ENCODE assay signal across 9 mouse cellular contexts in genomic region chr15:85991453-85992124, GRCm38 (mm10). TPM values are rescaled to one million over a fixed set of nuclear protein-coding genes. Genes with fewer than 3 reads are reported as not detected.
DNase-seq lines count a peak whose midpoint lies in the region; ATAC-seq and TF ChIP-seq lines count a peak whose summit lies in the region.
"Had no signal": no experiment of that assay in that cellular context is flagged by ENCODE, and none has a peak within 500 bp of the region (broad histone marks: within the 10 kb centered on the region; RNA-seq: fewer than 3 reads in every experiment).

No protein-coding gene starts in this region.

- no peak for DNase-seq in midbrain, embryonic 10.5 days (ENCODE audit: low spot score)
- no peak for DNase-seq in midbrain, embryonic 11.5 days (ENCODE audit: low spot score, missing footprints)
- DNase-seq in layer of hippocampus, adult 2 months (ENCODE audit: low spot score in 2 of 2): peak in 1 of 2 experiments; percentile 32
- peak; percentile 69 for DNase-seq in midbrain, postnatal 0 days (ENCODE audit: low spot score)
- no peak for DNase-seq in left cerebral cortex, postnatal 14 days (ENCODE audit: low spot score in 2 of 2)
- no peak for DNase-seq in frontal cortex, postnatal 36 days (ENCODE audit: low spot score in 2 of 2)
- DNase-seq in heart, postnatal 36 days: no peak
- DNase-seq: thymus, adult 2 months had no signal

- no peaks in the 10 kb centered on the region for H3K9me3 ChIP-seq in midbrain, embryonic 10.5 days (replicated peaks)
- no peaks in the 10 kb centered on the region for H3K9me3 ChIP-seq in midbrain, embryonic 11.5 days (ENCODE audit: control insufficient read depth, low read length)
- H3K9me3 ChIP-seq in forebrain, embryonic 16.5 days (ENCODE audit: control insufficient read depth, low read length): no peaks in the 10 kb centered on the region
- H3K9me3 ChIP-seq in midbrain, postnatal 0 days (ENCODE audit: low read length): no peaks in the 10 kb centered on the region

- TF ChIP-seq CTCF in layer of hippocampus, adult 2 months (conservative IDR thresholded peaks at IDR 0.05): no peak
- TF ChIP-seq CTCF in midbrain, postnatal 0 days (IDR thresholded peaks at IDR 0.05): no peak

- WGBS in midbrain, embryonic 10.5 days: 68% methylated on average over 5 of the region's 5 CpGs
- 59% methylated on average over 5 of the region's 5 CpGs for WGBS in midbrain, embryonic 11.5 days
- 14% methylated on average over 5 of the region's 5 CpGs for WGBS in forebrain, embryonic 16.5 days
- 54% methylated on average over 5 of the region's 5 CpGs for WGBS in midbrain, postnatal 0 days

- no peak overlapping the region for H3K9ac ChIP-seq in midbrain, embryonic 11.5 days (ENCODE audit: low read length)
- H3K9ac ChIP-seq in forebrain, embryonic 16.5 days (replicated peaks; ENCODE audit: low read depth, low read length): no peak overlapping the region
- no peak overlapping the region for H3K9ac ChIP-seq in midbrain, postnatal 0 days (replicated peaks; ENCODE audit: low read length, poor library complexity, severe bottlenecking)

- H3K27ac ChIP-seq in midbrain, embryonic 10.5 days (replicated peaks): peak overlapping the region; percentile 88
- H3K27ac ChIP-seq in midbrain, embryonic 11.5 days (ENCODE audit: low read depth, low read length): no peak overlapping the region
- peak overlapping the region; percentile 93 for H3K27ac ChIP-seq in forebrain, embryonic 16.5 days (ENCODE audit: low read length)
- peak overlapping the region; percentile 69; the same call in 1 of the 2 replicates for H3K27ac ChIP-seq in layer of hippocampus, adult 2 months
- no peak overlapping the region for H3K27ac ChIP-seq in midbrain, postnatal 0 days (ENCODE audit: low read depth, low read length)

- intact Hi-C loops in left cerebral cortex, postnatal 14 days (cut with DNase I): no loop called here
- intact Hi-C loops in heart, postnatal 36 days (cut with DNase I): no loop called here

- H3K27me3 ChIP-seq in midbrain, embryonic 10.5 days (ENCODE audit: low read depth, poor library complexity, severe bottlenecking): no peaks in the 10 kb centered on the region; the same call in 1 of the 2 replicates
- H3K27me3 ChIP-seq in midbrain, embryonic 11.5 days (ENCODE audit: control insufficient read depth, insufficient read depth, low read length): no peaks in the 10 kb centered on the region
- no peaks in the 10 kb centered on the region for H3K27me3 ChIP-seq in forebrain, embryonic 16.5 days (replicated peaks; ENCODE audit: control insufficient read depth, insufficient read depth, low read length)
- H3K27me3 ChIP-seq in midbrain, postnatal 0 days (ENCODE audit: insufficient read depth, low read length): no peaks in the 10 kb centered on the region

- no peak for ATAC-seq in midbrain, embryonic 11.5 days (ENCODE audit: low FRiP score)
- peak; percentile 47 for ATAC-seq in forebrain, embryonic 16.5 days
- no peak for ATAC-seq in midbrain, postnatal 0 days (ENCODE audit: low FRiP score)

- H3K4me3 ChIP-seq in midbrain, embryonic 10.5 days: no peak overlapping the region
- H3K4me3 ChIP-seq in midbrain, embryonic 11.5 days (ENCODE audit: low read depth, low read length): no peak overlapping the region
- no peak overlapping the region for H3K4me3 ChIP-seq in forebrain, embryonic 16.5 days (replicated peaks; ENCODE audit: low read length)
- H3K4me3 ChIP-seq in layer of hippocampus, adult 2 months: no peak overlapping the region
- H3K4me3 ChIP-seq in midbrain, postnatal 0 days (ENCODE audit: low read depth, low read length): no peak overlapping the region

- H3K36me3 ChIP-seq in midbrain, embryonic 10.5 days: peaks cover 4% of the 10 kb centered on the region; the same call in 1 of the 2 replicates
- no peaks in the 10 kb centered on the region for H3K36me3 ChIP-seq in midbrain, embryonic 11.5 days (ENCODE audit: control insufficient read depth, insufficient read depth, low read length)
- no peaks in the 10 kb centered on the region for H3K36me3 ChIP-seq in forebrain, embryonic 16.5 days (ENCODE audit: control insufficient read depth, insufficient read depth)
- H3K36me3 ChIP-seq in midbrain, postnatal 0 days (ENCODE audit: insufficient read depth, low read length): no peaks in the 10 kb centered on the region

- H3K4me1 ChIP-seq in midbrain, embryonic 10.5 days: peaks cover 63% of the 10 kb centered on the region
- peaks cover 23% of the 10 kb centered on the region for H3K4me1 ChIP-seq in midbrain, embryonic 11.5 days (ENCODE audit: control insufficient read depth, insufficient read depth, low read length)
- H3K4me1 ChIP-seq in forebrain, embryonic 16.5 days (replicated peaks; ENCODE audit: control insufficient read depth, insufficient read depth, low read length): peaks cover 58% of the 10 kb centered on the region
- peaks cover 6% of the 10 kb centered on the region for H3K4me1 ChIP-seq in midbrain, postnatal 0 days (ENCODE audit: insufficient read depth, low read length)

- no peak overlapping the region for H3K4me2 ChIP-seq in midbrain, embryonic 11.5 days
- no peak overlapping the region for H3K4me2 ChIP-seq in forebrain, embryonic 16.5 days (ENCODE audit: low read length)
- no peak overlapping the region for H3K4me2 ChIP-seq in midbrain, postnatal 0 days (ENCODE audit: low read depth, low read length, poor library complexity, severe bottlenecking)

RNA-seq across cellular contexts. Expression of gene Celsr1, which starts 42.0 kb away (rescaled TPM):
- polyA plus RNA-seq in midbrain, embryonic 10.5 days (2016; fragmentation: Nextera tagmentation; extraction: Ambion mirVana): 3.4 and 3.6 TPM in 2 replicates
- 4.1 and 4.9 TPM in 2 replicates for polyA plus RNA-seq in midbrain, embryonic 11.5 days (2014; fragmentation: Nextera tagmentation; extraction: Ambion mirVana)
- polyA plus RNA-seq in forebrain, embryonic 16.5 days (2015; fragmentation: Nextera tagmentation; extraction: Ambion mirVana): 4.6 and 5.6 TPM in 2 replicates
- total RNA-seq in layer of hippocampus, adult 2 months (2021): 1 to 10 TPM; 5.5 to 5.8 TPM
- total RNA-seq in midbrain, postnatal 0 days (2014; rRNA removed): 13.7 and 15.0 TPM in 2 replicates
- 0.60 and 0.79 TPM in 2 replicates for polyA plus RNA-seq in midbrain, postnatal 0 days (2015; fragmentation: Nextera tagmentation; extraction: Ambion mirVana)
- total RNA-seq in left cerebral cortex, postnatal 14 days (2021): 1 to 10 TPM; 2.2 to 3.1 TPM
- total RNA-seq in heart, postnatal 36 days (2021): 1 to 10 TPM; 6.4 to 7.2 TPM

Comparison
In these comparisons a context has a peak if more than half of its experiments do, and no peak if none do; other contexts are left out.
1. H3K27ac ChIP-seq: peak in midbrain, embryonic 10.5 days (single experiment), forebrain, embryonic 16.5 days (single experiment) and layer of hippocampus, adult 2 months (single experiment); none in midbrain, embryonic 11.5 days (single experiment) and midbrain, postnatal 0 days (single experiment).